Mouse (Mus musculus) lung, postnatal 14 days (tissue): ENCODE measurements around the gene Nck1.

Source experiments
- DNase-seq: peaks from one replicate; pipeline ENCODE4 v3.0.0; 2021

Nck1 gene

GRCm38 (mm10) chr9:100468151-100468550 is 77.8 kb downstream of the Nck1 start:
- DNase-seq, result no peak

DNA sequence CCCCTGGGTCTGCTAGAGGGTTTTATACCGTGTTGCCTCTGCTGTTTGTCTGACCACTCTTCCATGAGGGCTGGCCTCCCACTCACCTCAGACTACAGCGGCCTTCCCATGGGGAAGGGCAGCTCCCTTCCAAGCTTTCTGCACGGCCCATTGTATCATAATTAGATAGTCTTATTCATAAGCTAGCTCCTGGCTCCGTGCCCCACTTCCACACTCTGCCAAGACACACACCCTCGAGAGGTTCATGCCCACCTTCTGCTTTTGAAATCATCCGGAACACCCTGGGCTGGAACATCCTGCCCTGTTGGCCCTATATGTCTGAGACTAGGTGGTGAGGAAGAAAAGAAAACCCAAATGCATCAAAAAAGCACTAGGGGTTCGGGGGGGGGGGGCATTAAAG is 78.3 kb downstream of the Nck1 start:
- peak; percentile 85 for DNase-seq

DNA sequence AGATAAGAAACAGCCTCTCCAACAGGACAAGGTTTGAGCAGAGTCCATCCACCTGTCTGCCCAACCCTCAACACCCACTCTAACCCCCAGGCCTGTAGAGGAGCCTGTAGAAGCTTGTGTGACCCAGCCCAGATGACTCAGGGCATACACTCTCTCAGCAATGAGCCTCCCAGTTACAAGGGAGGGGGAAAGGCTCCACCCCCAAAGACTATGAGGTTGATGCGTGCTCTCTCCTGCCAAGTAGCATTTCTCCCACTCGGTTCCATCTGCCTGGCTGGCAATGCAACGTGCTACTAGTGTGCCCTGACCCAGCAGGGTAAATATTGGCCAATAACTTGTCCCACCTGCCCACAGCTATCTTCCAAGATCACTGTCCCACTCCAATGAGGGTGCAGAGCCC is 79.2 kb downstream of the Nck1 start:
- no peak for DNase-seq

DNA sequence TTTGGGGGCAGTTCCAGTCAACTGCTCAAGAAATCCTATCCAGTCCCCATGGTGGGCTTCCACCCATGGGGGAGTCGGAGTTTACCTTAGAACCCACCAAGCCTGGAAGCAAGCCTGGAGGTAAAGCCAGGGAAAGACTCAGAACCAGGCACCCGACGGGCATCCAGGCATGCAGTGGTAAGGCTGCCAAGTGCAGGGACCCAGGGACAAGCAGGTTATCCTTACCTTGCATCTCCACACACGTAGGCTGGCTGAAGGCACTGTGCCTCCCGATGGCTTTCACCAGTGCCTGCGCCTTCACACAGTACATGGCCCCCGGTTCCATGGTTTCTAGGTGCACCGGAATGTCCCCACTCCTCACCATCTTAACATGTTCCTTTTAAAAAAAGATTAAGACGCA is 79.9 kb downstream of the Nck1 start:
- no peak for DNase-seq

- no peak for DNase-seq
Measured at GRCm38 (mm10) chr9:100465380-100465779, 80.6 kb downstream of the Nck1 start.

DNA sequence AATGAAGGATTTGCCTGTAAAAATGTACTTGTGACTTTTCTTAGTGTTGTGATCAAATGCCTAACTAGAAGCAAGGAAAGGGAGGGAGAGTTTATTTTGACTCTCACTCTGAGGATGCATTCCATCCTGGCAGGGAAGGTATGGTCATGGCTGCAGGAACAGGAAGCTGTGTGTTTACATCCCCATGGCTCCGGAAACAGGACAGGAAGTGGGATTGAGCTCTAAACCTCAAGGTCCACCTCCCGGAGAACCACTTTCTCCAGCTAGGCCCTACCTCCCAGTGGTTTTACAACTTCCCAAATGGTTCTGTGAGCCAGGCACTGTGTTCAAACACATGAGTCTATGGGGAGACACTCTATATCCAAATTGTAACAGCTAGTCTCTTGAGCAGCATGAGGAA is 82.2 kb downstream of the Nck1 start:
- no peak for DNase-seq

DNA sequence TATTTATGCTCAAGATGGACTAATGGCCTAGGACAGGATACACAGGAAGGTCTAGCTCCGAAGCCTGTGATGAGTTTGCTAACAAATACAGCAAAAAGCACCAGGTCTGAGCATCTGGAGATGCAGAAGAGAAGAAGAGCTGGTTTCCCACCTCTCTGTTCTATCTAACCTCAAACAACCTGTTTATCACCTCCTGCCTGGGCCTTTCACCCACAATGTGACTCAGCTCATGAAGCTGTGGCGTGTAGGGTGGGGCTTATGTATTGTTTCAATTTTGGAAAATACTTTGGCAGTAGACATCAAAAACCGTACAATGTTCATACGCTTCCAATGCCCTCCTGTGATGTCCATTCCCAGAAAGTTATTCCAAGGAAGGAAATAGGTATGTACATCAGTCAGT is 83.8 kb downstream of the Nck1 start:
- DNase-seq, result no peak

GRCm38 (mm10) chr9:100461671-100462070 is 84.3 kb downstream of the Nck1 start:
- peak; percentile 83 for DNase-seq

GRCm38 (mm10) chr9:100460203-100460602 is 85.7 kb downstream of the Nck1 start:
- no peak for DNase-seq

GRCm38 (mm10) chr9:100457971-100458681 is 87.8 kb downstream of the Nck1 start:
- no peak for DNase-seq

DNA sequence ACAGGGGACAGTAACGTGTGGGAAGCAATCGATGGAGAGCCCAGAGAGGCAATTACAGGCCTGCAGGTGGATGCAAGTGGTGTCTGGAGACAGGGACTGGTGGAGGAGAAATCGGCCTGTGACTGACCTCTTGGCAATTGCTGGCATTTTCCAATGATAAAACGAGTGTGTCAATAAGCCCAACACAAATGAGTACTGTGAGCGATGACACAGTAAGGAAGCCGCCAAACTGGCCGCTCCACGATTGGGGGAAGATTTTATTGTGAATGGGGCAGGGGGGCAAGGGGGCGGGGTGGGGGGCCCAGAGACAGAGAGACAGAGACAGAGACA is 91.3 kb downstream of the Nck1 start:
- no peak for DNase-seq

DNA sequence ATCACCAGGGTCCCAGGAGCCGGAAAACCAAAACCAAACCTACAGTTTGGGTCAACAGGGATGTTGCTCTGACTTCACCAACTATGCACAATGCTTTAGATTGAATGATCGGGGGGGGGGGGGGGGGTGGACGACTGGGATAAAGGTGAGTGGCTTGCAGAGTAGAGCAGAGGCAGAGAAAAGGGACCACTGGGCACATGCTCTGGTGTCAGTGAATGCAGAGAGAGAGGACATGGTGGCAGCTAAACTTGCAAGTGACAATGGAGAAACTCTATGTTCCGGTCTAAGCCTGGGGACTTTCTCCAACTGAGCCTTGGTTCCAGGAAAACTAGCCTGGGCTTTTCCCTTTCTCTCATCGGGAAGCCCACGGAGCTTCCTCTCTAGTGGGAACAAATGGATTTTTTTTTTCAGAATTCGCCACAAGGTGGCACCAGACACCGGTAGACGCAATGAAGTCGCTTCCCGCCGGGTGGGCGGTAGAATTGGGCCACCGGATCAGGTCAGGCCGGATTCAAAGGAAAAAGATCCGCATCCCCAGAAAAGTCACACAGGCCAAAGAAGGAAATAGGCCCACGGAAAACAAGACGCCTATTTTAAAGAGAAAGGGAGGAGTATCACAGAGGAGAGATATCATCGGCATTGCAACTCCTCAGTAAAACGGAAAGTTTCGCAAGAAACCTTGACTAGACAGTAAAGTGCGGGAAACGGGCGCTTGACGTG is 91.8 kb downstream of the Nck1 start:
- peak; percentile 90 for DNase-seq

- peak; percentile 38 for DNase-seq
Measured at GRCm38 (mm10) chr9:100452432-100452831, 93.5 kb downstream of the Nck1 start.

DNA sequence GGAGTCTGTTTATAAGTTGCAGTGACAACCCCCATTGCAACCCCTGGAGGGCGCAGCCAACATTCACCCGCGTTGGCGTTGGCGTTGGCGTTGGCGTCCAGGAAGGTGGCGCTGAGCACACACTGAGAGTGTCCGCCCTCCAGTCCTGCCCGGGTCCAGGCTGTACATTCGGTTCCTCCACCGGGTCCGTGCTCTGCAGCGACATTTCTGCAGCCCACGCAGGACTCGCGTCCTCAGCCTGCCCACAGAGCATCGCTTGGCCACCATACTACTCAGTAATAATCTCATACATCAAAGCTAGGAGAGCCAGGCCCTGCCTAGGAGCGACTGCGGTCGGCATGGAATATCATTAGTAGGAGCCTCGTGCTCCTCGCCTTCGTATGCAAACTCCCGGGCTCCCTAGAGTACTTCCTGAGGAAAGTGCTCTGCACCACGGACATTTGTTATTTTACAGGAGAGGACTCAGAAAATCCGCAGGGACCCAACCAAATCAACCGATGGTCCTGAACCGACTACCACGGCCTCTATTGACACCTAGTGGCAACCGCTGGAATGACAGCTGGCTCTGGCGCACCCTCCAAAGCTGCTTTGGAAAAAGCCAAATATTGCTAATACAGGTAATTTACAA is 99.8 kb downstream of the Nck1 start:
- DNase-seq, result peak; percentile 85
